Mouse (Mus musculus) ES-E14 (cell line): ENCODE data around the gene Lpin1. TPM values are rescaled to one million over a fixed set of nuclear protein-coding genes. Genes with fewer than 3 reads are reported as not detected.

Experiments
- DNase-seq: peaks from one replicate; pipeline ENCODE4 v3.0.0-alpha.2; 2013; ENCODE audit warnings: low read depth, low spot score
- H3K27ac ChIP-seq: 2 replicates; pipeline ENCODE4 v1.5.1; 2012; ENCODE audit warnings: low read depth, mild to moderate bottlenecking, low read length, moderate library complexity, mixed read lengths; ENCODE audit not compliant: poor library complexity, insufficient read depth, severe bottlenecking
- H3K36me3 ChIP-seq: 2 replicates; pipeline ENCODE4 v1.6.1; 2012; ENCODE audit warnings: mild to moderate bottlenecking, low read length, moderate library complexity, mixed read lengths; ENCODE audit not compliant: control insufficient read depth, poor library complexity, insufficient read depth, severe bottlenecking
- H3K4me1 ChIP-seq, 2 experiments: fragments of 150-350 bp in 1 of 2; sonication (generic) in 1 of 2; 2 replicates each; pipeline ENCODE4 v1.6.1; 2012; ENCODE audit warnings: low read length in 2 of 2, mild to moderate bottlenecking in 1 of 2, mixed read lengths in 1 of 2; ENCODE audit not compliant: control insufficient read depth in 2 of 2, insufficient read depth in 2 of 2, poor library complexity in 1 of 2
- H3K4me3 ChIP-seq, 2 experiments: fragments of 150-350 bp in 1 of 2; sonication (generic) in 1 of 2; 2 replicates each; pipeline ENCODE4 v1.5.1; 2012; ENCODE audit warnings: low read length in 2 of 2, low read depth in 1 of 2, mild to moderate bottlenecking in 1 of 2, mixed read lengths in 1 of 2; ENCODE audit not compliant: insufficient read depth in 1 of 2, poor library complexity in 1 of 2, severe bottlenecking in 1 of 2
- H3K9ac ChIP-seq: 2 replicates; pipeline ENCODE4 v1.6.1; 2012; ENCODE audit warnings: low read depth, mild to moderate bottlenecking, low read length, mixed read lengths; ENCODE audit not compliant: poor library complexity, insufficient read depth, severe bottlenecking
- H3K9me3 ChIP-seq: fragments of 150-350 bp; sonication (generic); 2 replicates; pipeline ENCODE4 v1.6.1; 2012; ENCODE audit warnings: low read depth, mild to moderate bottlenecking, low read length; ENCODE audit not compliant: control insufficient read depth, insufficient read depth
- CHD2 ChIP-seq: IDR thresholded peaks from 2 replicates; pipeline ENCODE4 v1.6.1; 2014; ENCODE audit warnings: mild to moderate bottlenecking, low read depth, low read length, inconsistent platforms
- HCFC1 ChIP-seq: IDR thresholded peaks from 2 replicates; pipeline ENCODE4 v1.6.1; 2012; ENCODE audit warnings: low read length, inconsistent platforms, borderline replicate concordance; ENCODE audit not compliant: insufficient read depth
- MAFK ChIP-seq: IDR thresholded peaks from 2 replicates; pipeline ENCODE4 v1.6.1; 2014; ENCODE audit warnings: mild to moderate bottlenecking, low read depth, low read length, inconsistent platforms; ENCODE audit not compliant: insufficient read depth
- ZC3H11A ChIP-seq: IDR thresholded peaks from 2 replicates; pipeline ENCODE4 v1.6.1; 2012; ENCODE audit warnings: low read depth, mild to moderate bottlenecking, inconsistent platforms, low read length, borderline replicate concordance
- ZNF384 ChIP-seq: IDR thresholded peaks from 2 replicates; pipeline ENCODE4 v1.6.1; 2012; ENCODE audit warnings: low read depth, low read length, inconsistent platforms
- in situ Hi-C, 2 experiments: fragments of 600-800 bp; cut with MboI; formaldehyde crosslinking; loops; one replicate each; pipeline ENCODE4 v1.15.1; 2025; ENCODE audit warnings: low sequenced_read_pairs in 2 of 2, inconsistent platforms in 1 of 2; ENCODE audit not compliant: unreplicated experiment in 2 of 2
- total RNA-seq: library from RNA; depleted of rRNA; stranded (reverse); fragments of 300-350 nt; gene quantifications from 2 replicates; pipeline ENCODE4 v1.2.3, GENCODE M21; 2012

Lpin1 gene
- total RNA-seq, 1 experiment, result 15.8 TPM

- H3K9ac ChIP-seq, result no peak overlapping the region
These were observed 56.6 kb downstream of the Lpin1 start for GRCm38 (mm10) chr12:16554171-16554570.

DNA sequence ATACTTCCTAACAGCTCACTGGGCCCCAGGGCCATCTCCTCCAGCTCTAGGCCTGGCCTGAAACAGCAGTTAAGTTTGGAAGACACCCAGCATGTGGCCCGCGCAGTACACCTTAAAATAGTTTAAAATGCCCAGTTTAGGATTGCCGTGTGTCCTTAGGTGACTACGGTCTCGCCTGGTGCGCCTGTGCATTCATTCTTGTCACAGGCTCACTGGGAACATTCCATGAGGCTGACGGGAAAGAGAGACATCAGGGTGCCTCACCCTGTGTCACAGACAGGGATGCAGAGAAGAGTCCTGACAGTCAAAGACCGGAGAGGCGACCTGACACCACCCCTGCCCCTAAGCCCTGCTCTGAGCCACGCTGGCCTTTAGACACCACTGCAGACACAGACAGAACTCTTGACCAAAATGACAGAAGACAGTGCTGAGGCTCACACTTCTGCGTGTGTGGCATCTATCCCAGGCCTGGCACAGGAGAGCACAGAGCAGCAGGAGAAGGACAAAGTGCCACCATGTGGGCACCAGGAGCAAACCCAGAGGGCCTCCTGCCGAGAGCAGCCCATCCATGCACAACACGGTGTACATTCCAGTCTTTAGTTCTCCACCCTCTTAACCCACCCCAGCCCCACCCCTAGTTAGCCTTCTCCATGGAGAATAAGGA lies 58.5 kb downstream of the Lpin1 start:
- no peak overlapping the region for H3K9ac ChIP-seq
- DNase-seq, result no peak
- H3K36me3 ChIP-seq, result peaks cover 43% of the 10 kb centered on the region
- no peaks in the 10 kb centered on the region; a peak in 1 of 4 replicates for H3K4me1 ChIP-seq
- in situ Hi-C loops, result no loop called here
- H3K9me3 ChIP-seq, result no peaks in the 10 kb centered on the region
- H3K27ac ChIP-seq, result no peak overlapping the region
- TF ChIP-seq ZC3H11A (no peak), HCFC1 (no peak), MAFK (no peak), CHD2 (no peak), ZNF384 (no peak)
- H3K4me3 ChIP-seq, result no peak overlapping the region

More at GRCm38 (mm10) chr12:16554171-16554570, 56.6 kb downstream of the Lpin1 start:
- Histone ChIP-seq H3K36me3 (peaks cover 41% of the 10 kb centered on the region; the same call in 1 of the 2 replicates), H3K27ac (no peak overlapping the region), H3K9me3 (no peaks in the 10 kb centered on the region), H3K4me3 (no peak overlapping the region), H3K4me1 (no peaks in the 10 kb centered on the region; a peak in 1 of 4 replicates)
- in situ Hi-C loops, result no loop called here
- TF ChIP-seq ZNF384 (no peak), ZC3H11A (no peak), HCFC1 (no peak), CHD2 (no peak), MAFK (no peak)
- DNase-seq, result no peak

- Histone ChIP-seq H3K36me3 (peaks cover 50% of the 10 kb centered on the region), H3K9me3 (no peaks in the 10 kb centered on the region), H3K4me3 (no peak overlapping the region), H3K9ac (no peak overlapping the region), H3K4me1 (no peaks in the 10 kb centered on the region; a peak in 1 of 4 replicates), H3K27ac (no peak overlapping the region)
- DNase-seq, result no peak
- in situ Hi-C loops, result no loop called here
- TF ChIP-seq ZNF384 (no peak), MAFK (no peak), CHD2 (no peak), ZC3H11A (no peak), HCFC1 (no peak)
These were observed 59.7 kb downstream of the Lpin1 start for GRCm38 (mm10) chr12:16550983-16551454.

- H3K9me3 ChIP-seq, result no peaks in the 10 kb centered on the region
- no peak overlapping the region for H3K9ac ChIP-seq
- H3K4me1 ChIP-seq, result peaks cover 0 to 2% of the 10 kb centered on the region in 2 experiments; a peak in 1 of 4 replicates
- no peak for DNase-seq
- in situ Hi-C loops, result no loop called here
- H3K36me3 ChIP-seq, result peaks cover 58% of the 10 kb centered on the region
- no peak overlapping the region for H3K4me3 ChIP-seq
- TF ChIP-seq ZC3H11A, result no peak
- no peak for TF ChIP-seq MAFK
- TF ChIP-seq ZNF384, result no peak
- TF ChIP-seq HCFC1, result no peak
- no peak for TF ChIP-seq CHD2
- H3K27ac ChIP-seq, result no peak overlapping the region
These were observed 61.9 kb downstream of the Lpin1 start for GRCm38 (mm10) chr12:16548824-16549375.
